Comparison of ENCODE assay signal across 9 mouse cellular contexts in genomic region chr8:92129241-92130015, GRCm38 (mm10).
DNase-seq lines count a peak whose midpoint lies in the region.
"Had no signal": no experiment of that assay in that cellular context is flagged by ENCODE, and none has a peak within 500 bp of the region (broad histone marks: within the 10 kb centered on the region; RNA-seq: fewer than 3 reads in every experiment).

No protein-coding gene starts in this region.

- peak; percentile 47 for DNase-seq in adrenal gland, postnatal 14 days
- no peak for DNase-seq in adrenal gland, adult 8-10 months
- peak; percentile 31 for DNase-seq in kidney, postnatal 10 days
- DNase-seq in kidney, adult 18-20 months: no peak
- peak; percentile 38 for DNase-seq in heart, postnatal 4 days
- peak; percentile 24 for DNase-seq in ovary, postnatal 36 days (ENCODE audit: low spot score)
- no peak for DNase-seq in embryo, embryonic 11 days
- DNase-seq in retina, postnatal 1 day: no peak
- DNase-seq: thymus, postnatal 4 days had no signal

Comparison
In these comparisons a context has a peak if more than half of its experiments do, and no peak if none do; other contexts are left out.
1. DNase-seq: peak in adrenal gland, postnatal 14 days (single experiment), kidney, postnatal 10 days (single experiment), heart, postnatal 4 days (single experiment) and ovary, postnatal 36 days (single experiment); none in adrenal gland, adult 8-10 months (single experiment), kidney, adult 18-20 months (single experiment), embryo, embryonic 11 days (single experiment) and retina, postnatal 1 day (single experiment).